Mouse (Mus musculus): ENCODE results near the gene H6pd. TPM values are rescaled to one million over a fixed set of nuclear protein-coding genes. Genes with fewer than 3 reads are reported as not detected.
"Not testable (repeated sequence)": the region's sequence is repeated elsewhere in the genome, so short reads cannot be mapped to it uniquely, and the experiment has no call there.

Gene H6pd
- polyA plus RNA-seq (2015; fragmentation: Nextera tagmentation; extraction: Ambion mirVana): 22.2 and 24.0 TPM in 2 replicates

DNA sequence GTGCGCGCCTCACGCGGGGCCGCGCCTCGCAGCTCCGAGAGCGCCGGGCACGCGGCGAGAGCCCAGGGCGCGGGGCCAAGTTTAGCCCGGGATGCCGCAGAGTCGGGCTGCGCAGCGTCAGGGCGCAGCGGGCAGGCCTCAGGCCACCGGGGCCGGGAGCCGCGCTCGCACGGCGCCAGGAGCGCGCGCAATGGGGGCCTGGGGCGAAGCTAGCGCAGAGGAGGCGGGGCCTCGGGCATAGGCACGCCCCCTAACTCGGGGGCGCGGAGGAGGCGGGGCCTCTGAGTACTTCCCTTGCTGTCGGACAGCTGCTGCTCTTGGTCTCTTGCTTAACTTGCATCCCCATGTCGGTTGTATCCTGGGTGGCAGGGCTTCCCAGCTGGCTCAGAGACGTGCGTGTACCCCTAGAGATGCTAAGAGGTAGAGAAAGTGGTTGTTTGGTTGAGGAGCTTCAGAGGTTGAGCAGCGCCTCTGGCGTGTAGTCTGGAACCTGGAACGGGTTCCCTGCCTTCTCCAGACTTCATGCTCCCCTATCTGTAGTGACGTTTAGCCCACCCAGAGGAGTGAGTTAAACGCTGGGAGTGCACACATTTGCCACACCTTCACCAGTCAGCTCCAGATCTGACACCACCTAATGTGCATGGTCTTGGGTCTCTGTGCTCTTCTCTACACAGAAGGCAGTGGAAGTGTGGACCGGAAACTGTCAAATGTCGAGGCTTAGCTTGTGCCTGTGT, at the start of gene H6pd:
Gene H6pd, minus strand, starts transcription at position 171 of the 734 bp plus-strand sequence.
- Histone ChIP-seq H3K36me3 (no peaks in the 10 kb centered on the region), H3K27me3 (replicated peaks) (no peaks in the 10 kb centered on the region), H3K9me3 (no peaks in the 10 kb centered on the region), H3K27ac (peak within 1 kb of the TSS; percentile 96), H3K4me1 (replicated peaks) (peaks cover 26% of the 10 kb centered on the region), H3K4me3 (replicated peaks) (peak within 1 kb of the TSS; percentile 77), H3K9ac (peak within 1 kb of the TSS; percentile 87), H3K4me2 (replicated peaks) (peak within 1 kb of the TSS; percentile 81)
- peak; percentile 93 for ATAC-seq
- 4% methylated on average over 52 of the region's 52 CpGs for WGBS

DNA sequence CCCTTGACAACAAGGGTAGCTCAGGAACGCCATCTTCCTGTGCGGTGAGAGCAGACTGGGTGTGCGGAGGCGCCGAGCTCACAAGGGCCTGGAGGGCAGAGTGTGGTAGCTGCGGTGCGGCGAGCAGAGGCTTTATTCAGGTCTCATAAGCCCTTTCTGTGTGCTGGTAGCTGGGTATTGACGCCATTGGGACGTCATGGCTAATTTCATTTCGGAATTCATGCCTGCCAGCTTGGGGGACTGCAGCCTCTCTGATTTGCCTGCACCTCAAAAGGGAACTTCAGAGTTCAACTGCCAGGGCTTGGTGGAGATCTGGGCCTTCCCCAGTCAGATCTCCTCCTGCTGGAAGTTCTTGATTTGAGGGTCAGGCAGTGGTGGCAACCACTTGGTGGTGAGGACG, 48.9 kb upstream of the H6pd start:
- H3K9ac ChIP-seq: no peak overlapping the region
- H3K27me3 ChIP-seq (replicated peaks): no peaks in the 10 kb centered on the region
- WGBS: 92% methylated on average over 12 of the region's 12 CpGs
- peaks cover 24% of the 10 kb centered on the region for H3K4me1 ChIP-seq (replicated peaks)
- no peak for ATAC-seq
- no peak overlapping the region for H3K4me2 ChIP-seq (replicated peaks)
- H3K4me3 ChIP-seq (replicated peaks): no peak overlapping the region
- no peaks in the 10 kb centered on the region for H3K9me3 ChIP-seq
- H3K27ac ChIP-seq: no peak overlapping the region
- no peaks in the 10 kb centered on the region for H3K36me3 ChIP-seq

DNA sequence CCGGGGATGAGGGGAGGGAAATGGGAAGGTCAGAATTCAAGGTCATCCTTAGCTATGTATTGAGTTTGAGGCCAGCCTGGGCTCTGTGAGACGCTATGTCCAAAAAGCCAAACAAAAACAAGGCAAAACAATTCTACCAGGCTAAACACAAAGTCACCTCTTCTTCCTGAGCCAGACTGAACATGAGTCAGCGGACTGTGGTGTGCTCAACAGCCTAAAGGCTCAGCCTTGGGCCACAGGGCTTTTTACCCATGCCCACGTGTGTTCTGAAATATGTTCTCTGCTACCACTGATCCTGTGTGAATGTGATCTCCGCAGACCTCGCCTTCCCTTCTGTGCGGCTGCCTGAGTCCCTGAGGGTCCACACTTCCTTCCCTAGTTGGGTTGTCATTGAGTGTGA, 47.3 kb upstream of the H6pd start:
- Histone ChIP-seq H3K27ac (no peak overlapping the region), H3K9ac (no peak overlapping the region), H3K4me3 (replicated peaks) (no peak overlapping the region), H3K4me1 (replicated peaks) (peaks cover 18% of the 10 kb centered on the region), H3K27me3 (replicated peaks) (no peaks in the 10 kb centered on the region), H3K36me3 (no peaks in the 10 kb centered on the region), H3K9me3 (no peaks in the 10 kb centered on the region), H3K4me2 (replicated peaks) (no peak overlapping the region)
- no peak for ATAC-seq
- WGBS: 78% methylated on average over 7 of the region's 7 CpGs

DNA sequence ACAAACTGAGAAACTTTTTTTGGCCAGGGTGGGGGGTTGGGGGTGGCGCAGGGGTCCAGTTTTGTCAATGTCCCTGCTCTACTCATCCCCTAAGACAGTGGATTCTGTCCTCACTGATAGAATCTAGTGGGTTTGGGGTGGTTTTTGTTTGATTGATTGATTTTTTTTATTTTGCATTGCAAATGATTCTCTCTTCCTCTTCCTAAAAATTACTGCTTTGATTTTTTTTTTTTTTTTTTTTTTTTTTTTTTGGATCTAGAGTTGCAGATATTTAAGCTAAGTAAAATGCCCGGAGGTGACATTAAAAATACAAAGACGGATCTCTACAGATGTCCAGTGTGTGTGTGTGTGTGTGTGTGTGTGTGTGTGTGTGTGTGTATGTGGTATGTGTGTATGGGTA, 43.6 kb upstream of the H6pd start:
- H3K9me3 ChIP-seq: no peaks in the 10 kb centered on the region
- no peak overlapping the region for H3K4me2 ChIP-seq (replicated peaks)
- H3K4me3 ChIP-seq (replicated peaks): no peak overlapping the region
- ATAC-seq: no peak
- H3K27me3 ChIP-seq (replicated peaks): peaks cover 22% of the 10 kb centered on the region
- no peak overlapping the region for H3K9ac ChIP-seq
- 94% methylated on average over 3 of the region's 3 CpGs for WGBS
- H3K27ac ChIP-seq: no peak overlapping the region
- H3K36me3 ChIP-seq: no peaks in the 10 kb centered on the region
- peaks cover 20% of the 10 kb centered on the region for H3K4me1 ChIP-seq (replicated peaks)

DNA sequence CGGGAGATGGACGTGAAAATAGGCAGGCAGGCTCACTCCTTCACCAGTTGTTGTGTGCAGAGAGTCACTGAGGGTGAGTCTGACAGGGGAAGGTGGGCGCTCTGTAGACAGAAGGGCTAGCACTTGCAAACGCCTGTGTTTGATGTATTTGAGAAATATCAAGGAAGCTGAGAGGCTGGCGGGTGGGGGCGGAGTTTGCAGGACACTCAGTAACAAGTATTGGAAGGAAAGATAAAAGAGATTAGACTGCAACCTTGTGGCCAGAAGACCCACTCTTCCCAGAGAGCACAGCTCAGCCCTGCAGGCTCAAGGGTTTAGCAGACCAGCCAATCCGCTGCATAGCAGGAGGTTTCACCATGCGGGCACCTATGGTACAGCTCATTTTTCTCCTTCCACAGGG, 42.7 kb upstream of the H6pd start:
- peaks cover 24% of the 10 kb centered on the region for H3K27me3 ChIP-seq (replicated peaks)
- WGBS: 71% methylated on average over 8 of the region's 8 CpGs

DNA sequence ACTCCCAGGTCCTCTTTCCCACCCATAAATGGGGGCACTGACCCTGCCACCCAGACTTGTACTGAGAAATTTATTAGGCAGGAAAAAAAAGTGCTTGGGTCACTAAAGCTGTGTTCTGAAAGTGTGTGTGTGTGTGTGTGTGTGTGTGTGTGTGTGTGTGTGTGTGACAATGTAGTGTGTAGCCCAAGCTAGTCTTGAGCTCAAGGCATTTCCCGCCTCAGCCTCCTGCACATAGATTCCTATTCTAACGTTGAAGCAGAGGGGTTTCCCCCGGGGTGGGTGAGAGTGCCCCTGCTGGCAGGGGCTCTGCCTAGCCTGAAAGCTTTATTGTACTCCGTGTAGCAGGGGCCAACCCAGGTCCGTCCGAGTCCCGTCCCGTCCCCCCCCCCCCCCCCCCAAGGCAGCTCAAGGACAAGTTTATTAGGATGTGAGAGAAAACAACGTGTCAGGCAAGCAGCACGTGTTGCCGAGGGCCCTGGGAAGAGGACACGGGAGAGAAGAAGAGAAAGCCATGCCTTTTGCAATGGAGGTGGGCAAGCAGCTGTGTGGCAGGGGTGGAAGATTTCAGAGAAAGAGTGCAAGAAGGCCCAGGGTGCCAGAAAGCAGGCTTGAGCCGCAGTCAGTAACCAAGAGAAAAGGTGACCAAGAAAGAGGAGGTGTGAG, 40.9 kb upstream of the H6pd start:
- no peak for ATAC-seq
- Histone ChIP-seq H3K9ac (no peak overlapping the region), H3K4me1 (replicated peaks) (peaks cover 20% of the 10 kb centered on the region), H3K4me3 (replicated peaks) (0 out of 2 replicates have a peak overlapping the region, but pooled peaks have one; percentile 53), H3K27ac (no peak overlapping the region), H3K9me3 (no peaks in the 10 kb centered on the region), H3K27me3 (replicated peaks) (peaks cover 24% of the 10 kb centered on the region), H3K4me2 (replicated peaks) (peak overlapping the region; percentile 94), H3K36me3 (no peaks in the 10 kb centered on the region)
- WGBS: 26% methylated on average over 13 of the region's 13 CpGs

More for the DNA sequence above, 42.7 kb upstream of the H6pd start:
- Histone ChIP-seq H3K4me3 (replicated peaks) (no peak overlapping the region), H3K4me2 (replicated peaks) (no peak overlapping the region), H3K36me3 (no peaks in the 10 kb centered on the region), H3K9me3 (no peaks in the 10 kb centered on the region), H3K9ac (no peak overlapping the region), H3K27ac (no peak overlapping the region), H3K4me1 (replicated peaks) (peaks cover 20% of the 10 kb centered on the region)
- no peak for ATAC-seq

DNA sequence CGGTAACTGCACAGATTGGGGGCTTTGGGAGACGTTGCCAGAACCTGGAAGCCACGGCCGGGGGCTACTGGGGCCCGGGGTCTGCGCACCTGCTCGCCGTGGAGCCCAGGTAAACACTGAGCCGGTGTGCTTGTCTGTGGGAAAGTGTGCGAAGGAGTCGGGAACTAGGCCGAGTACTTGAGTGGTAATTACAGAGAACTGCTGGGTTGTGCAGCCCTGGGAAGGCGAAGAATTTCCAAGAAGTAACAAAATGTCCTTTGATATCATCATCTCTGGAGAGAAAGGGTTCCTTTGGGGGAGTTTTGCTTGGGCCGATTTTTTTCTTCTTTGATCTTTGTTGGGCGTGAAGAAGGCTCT, 40.3 kb upstream of the H6pd start:
- H3K27me3 ChIP-seq (replicated peaks): peaks cover 24% of the 10 kb centered on the region
- WGBS: 19% methylated on average over 15 of the region's 15 CpGs
- no peaks in the 10 kb centered on the region for H3K9me3 ChIP-seq
- peak overlapping the region; percentile 50 for H3K9ac ChIP-seq
- H3K4me2 ChIP-seq (replicated peaks): peak overlapping the region; percentile 94
- peak; percentile 13; the same call in 1 of the 2 replicates for ATAC-seq
- H3K27ac ChIP-seq: no peak overlapping the region
- no peaks in the 10 kb centered on the region for H3K36me3 ChIP-seq
- H3K4me3 ChIP-seq (replicated peaks): peak overlapping the region; percentile 53
- peaks cover 20% of the 10 kb centered on the region for H3K4me1 ChIP-seq (replicated peaks)

DNA sequence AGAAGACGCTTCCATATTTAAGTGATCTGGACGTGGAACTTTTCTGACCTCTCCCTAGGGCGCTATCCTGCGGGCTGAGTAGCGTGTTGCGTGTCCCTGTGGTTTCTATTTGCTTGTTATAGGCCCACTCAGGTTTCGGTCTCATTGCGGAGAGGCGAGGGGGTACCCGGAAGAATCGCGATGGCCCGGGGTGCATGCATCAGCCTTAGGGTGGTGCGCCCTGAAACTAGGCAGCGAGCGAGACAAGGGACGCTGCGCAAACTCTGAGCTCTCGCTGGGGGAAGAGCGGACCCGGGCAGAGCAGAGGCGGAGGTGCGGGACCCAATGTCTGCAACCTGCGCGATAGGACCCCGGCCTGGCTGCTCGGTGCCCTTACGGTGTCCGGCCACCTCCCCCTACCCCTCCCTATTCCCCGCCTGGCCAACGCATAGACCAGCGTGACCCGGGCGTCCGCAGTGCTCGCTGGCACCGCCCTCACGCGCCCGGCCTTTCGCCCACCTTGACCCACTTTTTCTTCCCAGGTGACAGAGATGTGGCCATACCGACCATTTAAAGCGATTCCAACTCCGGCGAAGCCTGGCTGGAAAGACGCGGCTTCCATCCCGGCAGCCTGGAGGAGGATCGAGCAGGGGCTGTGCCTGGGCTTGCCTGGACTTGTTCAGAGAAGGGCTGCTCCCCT, 39.8 kb upstream of the H6pd start:
- peak overlapping the region; percentile 53 for H3K4me3 ChIP-seq (replicated peaks)
- H3K4me2 ChIP-seq (replicated peaks): peak overlapping the region; percentile 94
- peak; percentile 62 for ATAC-seq
- peak overlapping the region; percentile 50 for H3K9ac ChIP-seq
- 1% methylated on average over 49 of the region's 49 CpGs for WGBS
- H3K27ac ChIP-seq: no peak overlapping the region
- no peaks in the 10 kb centered on the region for H3K9me3 ChIP-seq
- H3K27me3 ChIP-seq (replicated peaks): peaks cover 24% of the 10 kb centered on the region
- peaks cover 20% of the 10 kb centered on the region for H3K4me1 ChIP-seq (replicated peaks)
- H3K36me3 ChIP-seq: no peaks in the 10 kb centered on the region

DNA sequence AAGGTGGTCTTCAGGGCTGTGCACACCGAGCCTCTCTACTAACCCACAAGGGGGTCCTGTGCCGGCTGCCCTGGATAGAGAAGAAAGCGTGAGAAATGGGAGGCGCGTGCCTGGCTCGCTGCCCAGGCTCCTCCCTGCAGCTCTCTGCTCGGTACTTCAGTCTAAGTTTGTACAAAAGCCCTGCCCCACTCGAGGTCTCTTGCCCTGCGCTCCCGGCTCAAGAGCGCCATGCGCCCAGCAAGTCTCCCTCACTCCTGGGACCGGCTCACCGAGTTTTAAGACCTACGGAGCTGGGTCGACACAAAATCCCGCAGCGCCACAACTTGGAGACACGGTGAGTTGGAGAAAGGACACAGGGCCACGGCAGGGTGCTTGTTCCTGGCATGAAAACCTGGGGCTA, 39.2 kb upstream of the H6pd start:
- Histone ChIP-seq H3K4me2 (replicated peaks) (peak overlapping the region; percentile 94), H3K9ac (peak overlapping the region; percentile 50), H3K27me3 (replicated peaks) (peaks cover 24% of the 10 kb centered on the region), H3K4me3 (replicated peaks) (peak overlapping the region; percentile 53), H3K36me3 (no peaks in the 10 kb centered on the region), H3K27ac (no peak overlapping the region), H3K9me3 (no peaks in the 10 kb centered on the region), H3K4me1 (replicated peaks) (peaks cover 20% of the 10 kb centered on the region)
- WGBS: under 1% methylated on average over 20 of the region's 20 CpGs
- ATAC-seq: peak; percentile 74

DNA sequence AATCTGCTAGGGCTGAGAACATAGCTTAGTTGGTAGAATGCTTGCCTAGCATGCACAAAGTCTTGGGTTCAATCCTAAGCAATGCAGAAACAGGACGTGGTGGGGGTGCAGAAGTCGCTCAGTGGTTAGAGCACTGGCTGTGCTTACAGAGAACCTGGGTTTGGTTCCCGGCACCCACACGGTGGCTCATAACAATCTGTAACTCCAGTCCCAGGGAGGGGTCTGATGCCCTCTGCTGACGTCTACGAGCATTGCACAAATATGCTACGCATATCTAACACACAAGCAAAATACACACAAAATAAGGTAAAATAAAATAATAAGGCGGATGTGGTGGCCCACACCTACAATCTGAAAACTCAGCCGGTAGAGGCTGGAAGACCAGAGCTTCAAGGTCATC, 34.8 kb upstream of the H6pd start:
- Histone ChIP-seq H3K4me3 (replicated peaks) (no peak overlapping the region), H3K4me1 (replicated peaks) (peaks cover 12% of the 10 kb centered on the region), H3K27ac (no peak overlapping the region), H3K27me3 (replicated peaks) (peaks cover 8% of the 10 kb centered on the region), H3K9ac (no peak overlapping the region), H3K4me2 (replicated peaks) (no peak overlapping the region), H3K36me3 (no peaks in the 10 kb centered on the region), H3K9me3 (no peaks in the 10 kb centered on the region)
- 93% methylated on average over 9 of the region's 9 CpGs for WGBS
- no peak for ATAC-seq

DNA sequence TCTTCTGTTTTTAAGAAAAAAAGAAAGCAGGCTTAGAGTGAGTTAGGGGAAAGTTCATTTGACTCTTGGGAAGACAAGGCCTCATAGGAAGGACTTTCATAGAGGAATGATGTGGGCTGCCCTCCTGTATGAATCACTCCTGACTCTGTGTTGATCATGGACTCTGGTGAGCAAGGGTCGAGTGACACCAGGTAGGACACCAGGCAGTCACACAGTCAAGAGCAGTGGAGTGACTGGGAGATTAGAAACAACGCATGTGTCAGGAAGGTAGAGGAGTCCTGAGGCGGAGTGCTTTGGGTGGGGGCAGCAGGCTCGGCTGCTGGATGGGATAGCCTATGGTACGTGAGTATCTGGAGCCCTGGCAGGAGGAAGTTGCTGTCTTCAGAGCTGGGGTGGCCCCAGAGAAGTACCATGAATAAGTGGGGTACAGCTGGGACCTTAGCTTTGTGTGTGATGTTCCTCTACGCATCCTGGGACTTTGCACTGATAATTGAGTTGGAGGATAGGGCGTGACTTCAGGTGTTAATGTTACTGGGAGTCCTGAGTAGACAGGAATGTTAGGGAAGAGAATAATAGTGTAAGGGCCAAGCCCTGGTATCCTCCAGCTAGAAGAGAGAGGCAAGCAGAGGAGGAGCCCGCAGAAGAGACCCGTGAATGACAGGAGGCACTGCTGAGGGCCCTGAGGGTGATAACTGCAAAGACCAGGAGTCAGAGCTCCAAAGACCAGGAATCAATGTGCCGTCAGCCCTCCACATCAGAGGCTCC, 32.7 kb upstream of the H6pd start:
- WGBS: 74% methylated on average over 10 of the region's 10 CpGs
- 0 out of 2 replicates have a peak, but pooled peaks have one; percentile 31 for ATAC-seq

DNA sequence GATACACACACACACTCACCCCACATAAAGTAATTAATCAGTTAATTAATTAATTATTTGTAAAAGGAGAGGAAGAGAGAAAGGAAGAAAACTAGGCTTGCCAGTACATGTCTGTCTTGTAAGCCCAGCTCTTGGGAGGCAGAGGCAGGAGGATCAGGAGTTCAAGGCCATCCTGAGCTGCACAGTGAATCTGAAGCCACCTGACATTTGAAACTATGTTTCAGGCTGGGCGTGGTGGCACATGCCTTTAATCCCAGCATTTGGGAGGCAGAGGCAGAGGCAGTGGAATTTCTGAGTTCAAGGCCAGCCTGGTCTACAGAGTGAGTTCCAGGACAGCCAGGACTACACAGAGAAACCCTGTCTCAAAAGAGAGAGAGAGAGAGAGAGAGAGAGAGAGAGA, 32.0 kb upstream of the H6pd start:
- not testable (repeated sequence) for H3K4me3 ChIP-seq (replicated peaks); ATAC-seq; H3K9ac ChIP-seq; H3K36me3 ChIP-seq; H3K27ac ChIP-seq; H3K27me3 ChIP-seq (replicated peaks); H3K9me3 ChIP-seq; H3K4me2 ChIP-seq (replicated peaks); H3K4me1 ChIP-seq (replicated peaks)
- WGBS: 67% methylated on average over 1 of the region's 1 CpGs

More for the DNA sequence above, 32.7 kb upstream of the H6pd start:
- Histone ChIP-seq H3K9me3 (no peaks in the 10 kb centered on the region), H3K9ac (no peak overlapping the region), H3K4me3 (replicated peaks) (no peak overlapping the region), H3K4me2 (replicated peaks) (no peak overlapping the region), H3K36me3 (no peaks in the 10 kb centered on the region), H3K4me1 (replicated peaks) (no peaks in the 10 kb centered on the region), H3K27ac (no peak overlapping the region), H3K27me3 (replicated peaks) (no peaks in the 10 kb centered on the region)
